In genomic region chr1:71674274-71674673, GRCm38 (mm10) we compare ENCODE assay signal across 24 mouse cellular contexts.
"Had no signal": no experiment of that assay in that cellular context is flagged by ENCODE, and none has a peak within 500 bp of the region (broad histone marks: within the 10 kb centered on the region; RNA-seq: fewer than 3 reads in every experiment).

No protein-coding gene starts in this region.

- H3K27me3 ChIP-seq: limb, embryonic 12.5 days; limb, embryonic 15.5 days; megakaryocyte, embryonic 14.5 days; midbrain, embryonic 13.5 days; neural tube, embryonic 12.5 days had no signal

- H3K27ac ChIP-seq: limb, embryonic 12.5 days; limb, embryonic 15.5 days; liver, embryonic 14.5 days; macrophage; midbrain, embryonic 13.5 days; neural tube, embryonic 12.5 days; stomach, postnatal 0 days had no signal

- ATAC-seq: inflammation-experienced regulatory T-cells, adult 6 months; intestine, embryonic 16.5 days; liver, postnatal 0 days; lung, postnatal 0 days had no signal

- H3K36me3 ChIP-seq: limb, embryonic 12.5 days; limb, embryonic 15.5 days; midbrain, embryonic 13.5 days; neural tube, embryonic 12.5 days had no signal

- H3K4me1 ChIP-seq: megakaryocyte, embryonic 14.5 days had no signal

- H3K9me3 ChIP-seq: limb, embryonic 12.5 days; limb, embryonic 15.5 days; midbrain, embryonic 13.5 days had no signal

- H3K4me3 ChIP-seq: limb, embryonic 12.5 days; limb, embryonic 15.5 days; midbrain, embryonic 13.5 days; neural tube, embryonic 12.5 days had no signal

- DNase-seq: kidney, adult 18-20 months; kidney, adult 9 months; kidney, postnatal 14 days; kidney, postnatal 4 days; left cerebral cortex, postnatal 4 days; liver, postnatal 0 days; lung, embryonic 14.5 days; right cerebral cortex, adult 18-20 months; right cerebral cortex, postnatal 14 days; right cerebral cortex, postnatal 4 days; thymus, adult 2 months; thymus, postnatal 25 days had no signal

- H3K4me2 ChIP-seq: limb, embryonic 12.5 days; limb, embryonic 15.5 days; liver, embryonic 11.5 days; lung, embryonic 14.5 days; midbrain, embryonic 13.5 days had no signal

- H3K9ac ChIP-seq: limb, embryonic 12.5 days; limb, embryonic 15.5 days; liver, embryonic 14.5 days; liver, postnatal 0 days; lung, embryonic 14.5 days; midbrain, embryonic 13.5 days; neural tube, embryonic 12.5 days had no signal
